Mouse (Mus musculus): ENCODE data around the gene Olfr382. TPM values are rescaled to one million over a fixed set of nuclear protein-coding genes. Genes with fewer than 3 reads are reported as not detected.
"Not testable (repeated sequence)": the region's sequence is repeated elsewhere in the genome, so short reads cannot be mapped to it uniquely, and the experiment has no call there.

Gene Olfr382
- total RNA-seq (2021) = not detected

DNA sequence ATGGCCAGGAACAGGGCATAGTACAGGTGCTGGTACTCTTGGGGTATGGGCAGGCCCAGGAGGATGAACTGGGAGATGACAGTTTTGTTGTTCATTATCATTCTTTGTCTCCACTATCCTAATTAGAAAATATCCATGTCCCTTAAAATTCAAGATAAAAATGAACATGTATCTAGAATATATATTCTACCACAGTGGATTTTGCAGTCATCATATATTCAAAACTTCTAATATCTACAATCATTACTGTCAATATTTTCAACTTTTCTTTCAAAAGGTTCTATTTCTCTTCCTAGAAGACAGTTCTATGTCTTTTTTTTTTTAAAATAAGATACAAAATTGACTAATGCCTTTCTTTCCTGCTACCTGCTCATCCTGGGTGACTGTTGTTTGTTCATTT, at the start of gene Olfr382:
Gene Olfr382 (minus strand): TSS at position 101 of the 400 bp plus-strand sequence.
- intact Hi-C loops (cut with DNase I) = no loop called here
- no peak for DNase-seq (ENCODE audit: low spot score)

DNA sequence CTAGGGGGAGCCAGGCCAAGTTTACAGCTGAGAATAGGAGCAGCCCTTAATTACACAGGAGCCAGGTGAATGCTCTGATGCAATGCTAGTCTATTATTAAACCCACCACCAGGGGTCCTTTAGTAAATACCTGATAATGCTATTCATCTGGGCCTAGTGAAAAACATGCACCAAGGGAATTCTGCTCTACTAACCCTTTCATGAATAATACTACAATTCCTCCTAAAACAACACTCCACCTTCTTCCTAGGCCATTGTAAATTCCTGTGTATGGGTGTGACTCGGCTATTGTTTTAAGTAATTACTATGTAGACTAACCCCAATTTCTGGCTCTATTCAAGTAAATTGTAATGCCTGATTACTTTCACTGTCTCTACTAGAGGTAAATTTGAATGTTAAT, 12.0 kb upstream of the Olfr382 start:
- intact Hi-C loops (cut with DNase I); DNase-seq (ENCODE audit: low spot score): not testable (repeated sequence)

DNA sequence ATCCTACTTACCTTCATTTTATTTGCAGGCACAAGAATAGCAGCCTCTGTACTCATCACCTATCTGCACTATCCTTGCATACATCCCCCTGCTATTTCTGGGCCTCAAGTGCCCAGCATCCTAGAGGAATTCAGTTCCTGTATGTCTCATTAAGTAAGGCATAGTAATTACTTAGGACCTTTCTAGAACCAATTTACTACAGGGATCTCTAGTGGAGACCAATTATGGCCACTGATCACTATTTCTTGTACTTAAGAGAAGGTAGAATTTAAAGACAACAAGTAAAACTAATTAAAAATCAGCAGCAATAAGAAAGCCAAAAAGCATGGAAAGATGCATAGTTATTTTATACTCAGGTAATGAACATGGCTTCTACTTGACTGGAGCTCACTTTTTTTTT, 25.5 kb downstream of the Olfr382 start, which contains the start of gene Olfr381:
Gene Olfr381 (minus strand): TSS at position 101 of the 400 bp plus-strand sequence.
- intact Hi-C loops (cut with DNase I) = no loop called here
- DNase-seq (ENCODE audit: low spot score) = no peak

Other genes with a start within 250 kb of the Olfr382 start
- gene Trpv3, start 249.8 kb downstream of the Olfr382 start, total RNA-seq (2021) = under 1 TPM; 0.03 to 0.05 TPM
- 1 to 10 TPM; 1.3 to 1.4 TPM for gene Aspa, start 187.6 kb downstream of the Olfr382 start, total RNA-seq (2021)
- gene Gm49340, start 187.5 kb downstream of the Olfr382 start, total RNA-seq (2021) = not detected
- not detected for gene Spata22, start 187.5 kb downstream of the Olfr382 start, total RNA-seq (2021)
- gene Olfr20, start 166.4 kb downstream of the Olfr382 start, total RNA-seq (2021) = not detected
- not detected for gene Olfr376, start 146.0 kb downstream of the Olfr382 start, total RNA-seq (2021)
- not detected for gene Olfr1, start 117.6 kb downstream of the Olfr382 start, total RNA-seq (2021)
- not detected for gene Olfr378, start 88.7 kb downstream of the Olfr382 start, total RNA-seq (2021)
- not detected for gene Olfr380, start 59.7 kb downstream of the Olfr382 start, total RNA-seq (2021)
- not detected for gene Olfr381, start 25.6 kb downstream of the Olfr382 start, total RNA-seq (2021)
- gene Olfr385, start 75.8 kb upstream of the Olfr382 start, total RNA-seq (2021) = not detected
- not detected for gene Olfr384, start 81.4 kb upstream of the Olfr382 start, total RNA-seq (2021)
- gene Zfp735, start 171.6 kb upstream of the Olfr382 start, total RNA-seq (2021) = not detected

All from heart, postnatal 25 days (tissue).